Mouse (Mus musculus): ENCODE measurements around the gene Cdk2ap2.

DNA sequence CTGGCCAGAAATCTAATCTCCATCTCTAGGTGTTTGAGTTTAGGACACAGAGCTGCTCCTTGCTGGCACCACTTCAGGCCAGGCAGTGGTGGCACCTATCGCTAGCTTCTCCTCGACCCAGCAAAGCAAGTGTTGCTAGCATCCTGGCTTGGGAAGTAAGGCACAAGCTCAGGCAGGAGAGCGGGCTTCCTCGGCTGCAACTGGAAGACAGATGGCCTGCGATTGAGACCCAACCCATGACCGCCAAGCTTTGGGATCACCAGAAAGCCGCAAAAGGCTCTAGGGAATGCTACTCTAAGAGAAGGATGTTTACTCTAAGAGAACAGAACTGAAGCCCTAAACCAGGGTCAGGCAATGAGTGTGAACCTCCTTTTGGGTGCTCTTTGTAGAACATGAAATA is 32.5 kb downstream of the Cdk2ap2 start:
- TF ChIP-seq CTCF (IDR thresholded peaks at IDR 0.05; ENCODE audit: low read depth): no peak
- no peak for TF ChIP-seq EP300 (IDR thresholded peaks at IDR 0.05; ENCODE audit: low read depth)

Data from liver, embryonic 14.5 days (tissue).